Mouse (Mus musculus): ENCODE measurements around the gene Tmem150a. TPM values are rescaled to one million over a fixed set of nuclear protein-coding genes. Genes with fewer than 3 reads are reported as not detected.
A peak's percentile ranks its signal among the peaks of the same experiment; 100 is the strongest.

The Tmem150a gene
- 10 to 100 TPM; 10.4 to 11.8 TPM for total RNA-seq (2021)
- long read RNA-seq, experiment 1, partial matches to known transcripts, result 1 of 4 reads
- long read RNA-seq, experiment 1, other reads (novel, unspliced or antisense), result 0 of 4 reads
- long read RNA-seq, experiment 2, partial matches to known transcripts, result 0 of 4 reads
- long read RNA-seq, experiment 2, other reads (novel, unspliced or antisense), result 1 of 4 reads

DNA sequence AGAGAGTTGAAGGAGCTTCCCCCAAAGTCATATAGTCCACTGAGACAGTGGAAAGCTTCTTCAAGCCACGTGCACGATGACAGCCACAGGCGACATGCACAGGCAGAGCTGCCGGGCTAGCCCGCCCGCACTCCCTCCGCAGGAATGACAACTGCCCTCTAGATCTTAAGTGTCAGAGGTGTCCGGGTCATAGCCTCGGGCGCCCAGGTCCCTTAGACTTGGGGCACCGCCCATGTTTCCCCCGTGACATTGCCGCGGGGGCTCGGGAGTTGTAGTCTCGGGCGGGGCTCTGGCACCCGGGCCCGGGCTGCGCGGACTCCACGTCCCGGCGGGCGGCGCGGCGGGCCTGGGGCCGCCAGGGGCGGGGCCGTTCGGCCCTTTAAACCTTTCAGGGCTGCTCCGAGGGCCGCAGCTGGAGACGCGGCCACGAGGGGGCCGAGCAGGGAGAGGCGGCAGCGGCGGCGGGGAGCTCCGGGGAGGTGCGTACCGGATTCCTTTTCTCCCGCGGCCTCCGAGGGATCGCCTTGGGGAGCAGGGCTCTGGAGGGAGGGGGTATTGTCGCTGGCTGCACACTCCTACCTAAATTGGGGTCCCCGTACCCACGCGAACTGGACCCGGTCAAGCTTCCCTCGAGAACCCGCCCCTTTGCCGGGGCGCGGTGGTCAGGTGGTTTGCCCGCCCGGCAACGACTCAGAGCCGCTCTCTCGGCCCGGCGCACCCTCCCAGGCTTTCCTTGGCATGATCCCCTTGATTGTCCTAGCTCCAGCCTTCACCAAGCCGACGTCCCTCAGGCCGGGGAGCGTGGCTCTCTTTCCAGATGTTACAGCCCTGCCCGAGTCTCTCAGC lies at the start of gene Tmem150a:
Gene Tmem150a (plus strand): TSS at position 382 of the 846 bp plus-strand sequence.
- intact Hi-C loops (cut with DNase I), result no loop called here
- DNase-seq (ENCODE audit: low spot score in 2 of 2), result peak; percentile 65 to 73

DNA sequence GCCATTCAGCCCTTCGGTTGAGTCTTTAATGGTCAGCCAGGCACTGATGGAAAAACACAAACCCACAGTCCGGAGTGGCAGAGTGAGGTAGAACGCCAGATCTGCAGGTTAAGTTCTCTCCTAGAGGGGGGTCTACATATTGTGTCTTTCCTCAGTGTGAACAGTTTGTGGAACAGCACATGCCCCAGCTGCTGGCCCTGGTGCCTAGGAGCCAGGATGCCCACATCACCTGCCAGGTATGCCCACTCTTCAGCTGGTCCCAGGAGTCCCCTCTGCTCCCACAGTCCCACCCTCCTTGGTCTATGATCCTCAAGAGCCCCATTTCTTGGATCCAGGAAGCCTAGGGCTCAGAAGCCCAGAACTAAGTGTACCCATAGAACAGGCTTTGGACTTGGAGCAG lies 43.0 kb upstream of the Tmem150a start:
- DNase-seq (ENCODE audit: low spot score in 2 of 2), result no peak
- intact Hi-C loops (cut with DNase I), result no loop called here

DNA sequence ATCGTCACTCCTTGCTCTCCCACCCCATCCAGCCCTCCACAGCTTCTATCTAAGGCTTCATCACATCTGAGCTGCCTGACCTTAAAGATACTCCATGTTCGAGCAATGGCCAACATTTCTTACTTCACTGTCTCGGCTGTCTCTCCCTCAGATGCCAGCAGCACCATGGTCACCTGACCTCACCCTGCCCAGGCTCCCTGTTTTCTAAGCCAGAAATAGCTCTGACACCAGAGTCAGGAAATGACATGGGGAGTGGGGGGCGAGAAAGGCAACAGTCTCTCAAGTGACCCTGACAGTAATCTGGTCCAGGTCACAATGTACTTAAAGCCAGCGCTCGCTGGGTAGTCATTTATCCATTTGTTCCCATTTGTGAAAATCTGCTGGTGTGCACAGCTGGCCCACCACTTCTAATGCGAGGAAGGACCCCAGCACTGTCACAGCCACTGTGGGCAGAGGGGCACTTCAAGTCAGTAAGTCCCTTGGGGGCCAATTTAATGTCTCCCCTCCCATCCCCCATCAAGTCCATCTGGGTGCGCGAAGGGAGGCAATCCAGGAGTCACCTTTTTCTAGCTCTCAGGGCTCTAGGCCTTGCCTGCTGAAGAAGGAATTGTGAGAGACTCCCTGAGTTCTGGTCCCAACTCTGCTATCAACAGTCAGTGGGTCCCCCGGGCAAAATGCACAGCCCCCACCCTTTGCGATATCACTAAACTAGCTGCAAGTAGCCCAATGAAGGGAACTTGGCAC lies 42.0 kb upstream of the Tmem150a start:
- intact Hi-C loops (cut with DNase I), result no loop called here
- no peak for DNase-seq (ENCODE audit: low spot score in 2 of 2)

GRCm38 (mm10) chr6:72315384-72315783 lies 39.9 kb upstream of the Tmem150a start:
- intact Hi-C loops (cut with DNase I), result loop anchor here (5.0 kb wide), 1 partner anchor 33 kb away; no protein-coding TSS in a partner anchor
- no peak for DNase-seq (ENCODE audit: low spot score in 2 of 2)

DNA sequence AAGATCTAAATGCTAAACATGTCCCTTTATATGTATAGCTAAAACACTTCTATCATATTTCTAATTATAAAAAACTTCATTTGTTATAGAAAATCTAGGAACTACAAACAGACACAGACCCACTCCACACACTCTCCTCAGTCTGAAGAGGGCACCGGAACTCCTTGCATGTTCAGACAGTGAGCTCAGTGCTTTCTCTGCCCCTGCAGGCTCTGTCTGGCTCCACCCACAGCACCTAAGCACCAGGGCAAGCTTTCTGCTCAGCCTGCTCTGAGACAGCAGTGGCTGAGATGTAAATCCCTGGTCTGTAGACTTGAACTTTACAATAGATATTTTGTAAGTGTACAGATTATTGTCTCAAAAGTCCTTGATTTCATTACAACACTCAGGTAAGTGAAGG lies 39.2 kb upstream of the Tmem150a start:
- intact Hi-C loops (cut with DNase I), result loop anchor here (5.0 kb wide), 1 partner anchor 34 kb away; no protein-coding TSS in a partner anchor
- no peak for DNase-seq (ENCODE audit: low spot score in 2 of 2)

GRCm38 (mm10) chr6:72318440-72318839 lies 36.8 kb upstream of the Tmem150a start:
- DNase-seq (ENCODE audit: low spot score in 2 of 2), result no peak
- intact Hi-C loops (cut with DNase I), result loop anchor here (5.0 kb wide), 1 partner anchor 36 kb away; no protein-coding TSS in a partner anchor

GRCm38 (mm10) chr6:72319019-72319418 lies 36.2 kb upstream of the Tmem150a start:
- DNase-seq (ENCODE audit: low spot score in 2 of 2), result peak; percentile 75 to 78
- intact Hi-C loops (cut with DNase I), result loop anchor here (5.0 kb wide), 1 partner anchor 37 kb away; no protein-coding TSS in a partner anchor

DNA sequence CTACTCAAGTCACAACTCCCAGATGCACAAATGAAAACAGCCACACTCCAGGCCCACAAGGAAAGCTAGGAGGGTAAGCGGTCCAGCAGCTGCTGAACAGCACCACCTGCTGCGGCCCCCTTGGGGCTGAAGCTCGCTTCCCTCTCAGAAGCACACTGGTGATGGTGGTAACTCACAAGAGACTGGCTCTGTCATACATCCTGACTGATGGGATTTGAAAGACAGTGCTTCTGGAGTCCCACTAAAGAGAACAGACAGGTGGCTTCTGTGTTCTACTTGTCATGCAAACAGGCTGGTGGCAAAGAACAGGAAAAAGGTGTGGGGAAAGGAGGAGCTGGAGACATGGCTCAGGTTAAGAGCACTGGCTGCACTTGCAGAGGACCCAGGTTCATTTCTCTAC lies 32.3 kb upstream of the Tmem150a start:
- intact Hi-C loops (cut with DNase I), result loop anchor here (10.0 kb wide), 1 partner anchor 138 kb away; no protein-coding TSS in a partner anchor
- DNase-seq (ENCODE audit: low spot score in 2 of 2), result no peak

DNA sequence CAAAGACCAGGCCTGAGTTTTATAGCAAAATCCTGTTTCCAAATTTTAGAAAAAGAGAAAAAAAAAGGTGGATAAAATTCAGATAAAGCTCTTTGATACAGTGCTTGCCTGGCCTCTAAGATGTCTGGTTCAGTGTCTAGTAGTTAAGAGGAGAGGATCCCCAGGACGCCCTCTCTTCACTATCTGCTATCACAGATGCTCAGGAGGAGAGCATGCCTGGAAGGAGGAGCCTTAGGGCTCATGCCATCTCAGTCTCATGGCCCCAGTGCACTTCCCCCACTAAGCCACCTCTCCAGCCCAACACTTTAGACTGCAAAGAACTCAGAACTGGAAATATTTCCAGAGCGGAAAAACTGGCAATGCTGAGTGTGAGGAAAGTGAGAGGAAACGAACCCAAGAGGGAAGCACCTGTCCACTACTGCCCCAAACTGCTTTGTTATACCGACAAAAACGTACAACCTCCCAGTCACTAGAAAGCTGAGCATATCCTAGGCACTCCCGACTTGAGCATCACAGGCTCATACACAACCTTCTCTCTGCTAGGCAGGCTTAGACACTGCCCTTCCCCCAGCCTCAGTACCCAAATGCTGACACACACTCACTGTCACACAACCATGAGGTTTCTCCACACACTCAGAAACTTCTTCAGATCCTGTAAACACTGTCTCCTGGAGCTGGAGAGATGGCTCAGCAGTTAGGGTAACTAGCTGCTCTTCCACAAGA lies 31.3 kb upstream of the Tmem150a start:
- intact Hi-C loops (cut with DNase I), result loop anchor here (10.0 kb wide), 1 partner anchor 139 kb away; no protein-coding TSS in a partner anchor
- no peak for DNase-seq (ENCODE audit: low spot score in 2 of 2)

DNA sequence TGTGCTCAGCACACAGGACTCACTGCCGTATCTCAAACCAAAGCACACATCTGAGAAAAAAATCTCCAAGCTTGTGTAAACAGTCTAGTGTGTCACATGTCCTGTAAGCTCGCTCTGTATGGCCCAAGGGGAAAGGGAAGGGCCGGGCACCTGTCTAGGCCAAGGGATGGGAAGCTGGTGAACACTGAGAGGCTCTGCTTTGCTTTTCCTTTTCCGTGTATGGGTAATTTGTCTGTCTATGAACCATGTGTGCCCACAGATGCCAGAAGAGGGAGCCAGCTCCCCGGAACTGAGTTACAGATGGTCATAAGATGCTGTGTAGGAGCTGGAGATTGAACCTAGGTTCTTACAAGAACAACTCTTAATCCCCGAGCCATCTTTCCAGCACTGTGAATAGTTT lies 29.0 kb upstream of the Tmem150a start:
- intact Hi-C loops (cut with DNase I), result loop anchor here (10.0 kb wide), 1 partner anchor 141 kb away; no protein-coding TSS in a partner anchor
- DNase-seq (ENCODE audit: low spot score in 2 of 2), result peak; percentile 48 to 57

- no peak for DNase-seq (ENCODE audit: low spot score in 2 of 2)
- intact Hi-C loops (cut with DNase I), result loop anchor here (10.0 kb wide), 1 partner anchor 144 kb away; no protein-coding TSS in a partner anchor
Measured at GRCm38 (mm10) chr6:72329019-72329418, 26.2 kb upstream of the Tmem150a start.

DNA sequence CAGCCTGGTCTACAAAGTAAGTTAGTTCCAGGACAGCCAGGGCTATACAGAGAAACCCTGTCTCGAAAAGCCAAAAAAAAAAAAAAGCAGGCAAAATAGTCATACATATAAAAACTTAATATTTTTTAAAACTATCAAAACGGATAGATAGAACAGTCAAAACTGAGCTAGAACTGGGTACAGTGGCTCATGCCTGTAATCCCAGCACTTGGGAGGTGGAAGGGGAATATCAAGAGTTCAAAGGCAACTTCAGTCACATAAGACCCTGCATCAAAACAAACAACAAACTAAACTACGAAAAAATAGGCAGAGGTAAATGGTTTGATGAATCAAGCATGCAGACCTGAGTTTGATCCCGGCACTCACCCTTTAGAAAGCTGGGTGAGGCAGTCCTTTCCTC lies 25.1 kb upstream of the Tmem150a start:
- DNase-seq (ENCODE audit: low spot score in 2 of 2), result no peak
- intact Hi-C loops (cut with DNase I), result no loop called here

DNA sequence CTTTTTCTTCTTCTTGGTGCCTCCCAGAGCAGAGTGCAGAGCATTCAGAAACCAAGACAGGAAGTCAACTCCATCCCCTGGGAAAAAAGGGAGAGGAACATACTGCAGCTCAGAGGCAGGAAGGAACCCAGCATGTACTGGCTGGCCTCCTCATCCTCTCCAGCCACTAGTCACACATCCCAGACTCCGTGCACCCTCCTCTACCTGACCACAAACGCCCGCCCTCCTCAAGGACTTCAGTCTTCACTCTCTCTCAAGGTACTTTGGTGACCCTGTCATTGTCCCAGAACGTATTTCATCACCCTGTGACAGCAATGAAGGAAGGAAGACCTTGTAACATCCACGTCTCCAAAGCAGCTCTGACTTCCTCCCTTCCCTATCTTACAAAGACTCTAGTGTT lies 22.1 kb upstream of the Tmem150a start:
- no peak for DNase-seq (ENCODE audit: low spot score in 2 of 2)
- intact Hi-C loops (cut with DNase I), result no loop called here

- intact Hi-C loops (cut with DNase I), result loop anchor here (10.0 kb wide), 1 partner anchor 436 kb away; the partner anchor contains the start of genes Polr1a and Ptcd3
- DNase-seq (ENCODE audit: low spot score in 2 of 2), result no peak
Measured at GRCm38 (mm10) chr6:72340481-72340880, 14.8 kb upstream of the Tmem150a start.

- no peak for DNase-seq (ENCODE audit: low spot score in 2 of 2)
- intact Hi-C loops (cut with DNase I), result loop anchor here (10.0 kb wide), 1 partner anchor 440 kb away; the partner anchor contains the start of genes Polr1a and Ptcd3
Measured at GRCm38 (mm10) chr6:72344396-72345073, 10.7 kb upstream of the Tmem150a start.

DNA sequence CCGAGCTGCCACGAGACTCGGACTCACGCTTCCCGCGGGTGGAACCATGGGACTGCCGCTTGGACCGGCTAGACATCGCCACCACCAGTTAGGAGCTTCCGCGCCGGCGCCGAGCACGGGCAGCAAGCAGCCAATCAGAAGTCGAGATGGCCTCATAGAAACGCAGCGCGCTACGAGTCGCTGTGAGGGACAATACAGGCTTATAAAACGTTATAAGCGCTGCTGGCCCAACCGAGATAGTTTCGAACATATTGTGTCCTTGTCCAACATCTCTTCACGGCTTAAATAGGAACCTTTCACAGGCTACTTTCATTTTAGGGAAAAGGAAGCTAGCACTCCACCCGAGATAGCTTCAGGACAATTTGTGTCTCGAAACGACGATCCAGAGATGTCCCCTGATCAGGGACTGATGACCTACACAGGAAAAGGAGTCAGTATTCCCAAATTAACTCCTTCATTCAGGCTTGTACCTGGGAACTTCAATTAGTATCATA lies 10.1 kb upstream of the Tmem150a start, which contains the start of gene Usp39:
Gene Usp39 (minus strand): TSS at position 111 of the 494 bp plus-strand sequence.
- intact Hi-C loops (cut with DNase I), result loop anchor here (10.0 kb wide), 1 partner anchor 440 kb away; the partner anchor contains the start of genes Polr1a and Ptcd3
- peak; percentile 96 to 98 for DNase-seq (ENCODE audit: low spot score in 2 of 2)

GRCm38 (mm10) chr6:72345633-72346032 lies 9.6 kb upstream of the Tmem150a start:
- no peak for DNase-seq (ENCODE audit: low spot score in 2 of 2)
- intact Hi-C loops (cut with DNase I), result loop anchor here (10.0 kb wide), 1 partner anchor 441 kb away; the partner anchor contains the start of genes Polr1a and Ptcd3

GRCm38 (mm10) chr6:72346261-72346660 lies 9.0 kb upstream of the Tmem150a start:
- DNase-seq (ENCODE audit: low spot score in 2 of 2), result no peak
- intact Hi-C loops (cut with DNase I), result loop anchor here (10.0 kb wide), 1 partner anchor 441 kb away; the partner anchor contains the start of genes Polr1a and Ptcd3
